Mouse (Mus musculus): ENCODE results near the gene Fbxo24.

DNA sequence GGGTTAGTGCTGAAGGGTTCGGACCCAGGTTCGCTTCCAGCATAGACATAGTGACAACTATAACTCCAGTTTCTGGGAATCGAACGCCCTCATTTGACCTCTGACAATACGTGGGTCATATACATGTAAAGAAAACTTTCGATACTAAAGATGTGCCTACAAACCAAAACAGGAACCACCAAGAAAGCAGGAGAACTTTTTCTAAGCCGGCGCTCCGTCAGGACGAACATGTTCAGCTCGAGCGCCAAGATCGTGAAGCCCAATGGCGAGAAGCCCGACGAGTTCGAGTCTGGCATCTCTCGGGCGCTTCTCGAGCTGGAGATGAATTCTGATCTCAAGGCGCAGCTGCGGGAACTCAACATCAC, 27.5 kb downstream of the Fbxo24 start:
- TF ChIP-seq CTCF (IDR thresholded peaks at IDR 0.05; ENCODE audit: control insufficient read depth, insufficient read depth, insufficient read length) (no peak), MYOG (IDR thresholded peaks at IDR 0.05; ENCODE audit: control insufficient read depth, extremely low read depth, insufficient read length) (no peak), USF1 (IDR thresholded peaks at IDR 0.05; ENCODE audit: low read depth) (no peak), MAX (IDR thresholded peaks at IDR 0.05) (no peak), CEBPB (IDR thresholded peaks at IDR 0.05; ENCODE audit: low read depth) (no peak), MYOD1 (IDR thresholded peaks at IDR 0.05; ENCODE audit: control insufficient read depth, insufficient read length, low read depth) (no peak), FOSL1 (IDR thresholded peaks at IDR 0.05; ENCODE audit: insufficient read depth, low read length, poor library complexity, severe bottlenecking) (no peak)

Data from C2C12 (cell line).